Mouse (Mus musculus): Measurements from ENCODE around the gene Rsad2. TPM values are rescaled to one million over a fixed set of nuclear protein-coding genes. Genes with fewer than 3 reads are reported as not detected.

Gene Rsad2
- total and polyA plus RNA-seq, 3 experiments = 0.05 to 15.9 TPM; not detected in 1

- TF ChIP-seq POLR2AphosphoS5 (IDR thresholded peaks at IDR 0.05; ENCODE audit: insufficient replicate concordance, low read depth, low read length) (no peak), CTCF (IDR thresholded peaks at IDR 0.05; ENCODE audit: low read depth, low read length) (no peak), GATA1 (IDR thresholded peaks at IDR 0.05; ENCODE audit: borderline replicate concordance, low read length) (no peak), TAL1 (conservative IDR thresholded peaks at IDR 0.05; ENCODE audit: low read depth, low read length) (no peak), GATA2 (IDR thresholded peaks at IDR 0.05; ENCODE audit: borderline replicate concordance, low read depth, low read length) (no peak)
- no peak overlapping the region for H3K4me3 ChIP-seq (ENCODE audit: low read depth, low read length)
- no peaks in the 10 kb centered on the region for H3K4me1 ChIP-seq (ENCODE audit: insufficient read depth, low read depth, low read length)
- no peaks in the 10 kb centered on the region for H3K36me3 ChIP-seq (replicated peaks)
- H3K27me3 ChIP-seq (ENCODE audit: insufficient read depth, low read length) = no peaks in the 10 kb centered on the region
- DNase-seq (ENCODE audit: low spot score) = no peak
- no peak for ATAC-seq (ENCODE audit: extremely low read depth, insufficient number of reproducible peaks, low FRiP score, poor library complexity, severe bottlenecking)
- peaks cover 65% of the 10 kb centered on the region for H3K9me3 ChIP-seq (replicated peaks)
Observed at GRCm38 (mm10) chr12:26399391-26399790, 56.9 kb downstream of the Rsad2 start.

DNA sequence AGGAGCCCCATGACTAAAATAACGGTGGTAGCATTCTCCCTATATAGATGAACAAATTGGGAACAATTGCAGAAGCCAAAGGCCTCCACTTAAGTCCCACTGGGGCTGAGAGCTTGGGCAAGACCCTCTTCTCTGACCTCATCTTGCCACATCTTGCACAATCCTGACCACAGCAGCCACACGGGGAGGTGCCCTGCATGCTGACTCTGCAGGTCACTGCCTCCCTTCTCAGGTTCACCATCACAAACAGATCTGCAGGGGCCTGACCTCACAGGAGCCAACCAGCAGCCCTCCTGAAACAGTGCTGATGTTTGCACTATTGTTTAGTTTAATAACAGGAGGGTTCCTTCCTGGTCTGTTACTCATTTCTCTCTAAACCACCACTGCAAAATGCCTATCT lies 57.7 kb downstream of the Rsad2 start:
- Histone ChIP-seq H3K4me1 (ENCODE audit: insufficient read depth, low read depth, low read length) (no peaks in the 10 kb centered on the region), H3K36me3 (replicated peaks) (no peaks in the 10 kb centered on the region), H3K4me3 (ENCODE audit: low read depth, low read length) (no peak overlapping the region), H3K27me3 (ENCODE audit: insufficient read depth, low read length) (no peaks in the 10 kb centered on the region), H3K9me3 (replicated peaks) (peaks cover 66% of the 10 kb centered on the region)
- TF ChIP-seq GATA2 (IDR thresholded peaks at IDR 0.05; ENCODE audit: borderline replicate concordance, low read depth, low read length) = no peak
- no peak for DNase-seq (ENCODE audit: low spot score)
- no peak for ATAC-seq (ENCODE audit: extremely low read depth, insufficient number of reproducible peaks, low FRiP score, poor library complexity, severe bottlenecking)

DNA sequence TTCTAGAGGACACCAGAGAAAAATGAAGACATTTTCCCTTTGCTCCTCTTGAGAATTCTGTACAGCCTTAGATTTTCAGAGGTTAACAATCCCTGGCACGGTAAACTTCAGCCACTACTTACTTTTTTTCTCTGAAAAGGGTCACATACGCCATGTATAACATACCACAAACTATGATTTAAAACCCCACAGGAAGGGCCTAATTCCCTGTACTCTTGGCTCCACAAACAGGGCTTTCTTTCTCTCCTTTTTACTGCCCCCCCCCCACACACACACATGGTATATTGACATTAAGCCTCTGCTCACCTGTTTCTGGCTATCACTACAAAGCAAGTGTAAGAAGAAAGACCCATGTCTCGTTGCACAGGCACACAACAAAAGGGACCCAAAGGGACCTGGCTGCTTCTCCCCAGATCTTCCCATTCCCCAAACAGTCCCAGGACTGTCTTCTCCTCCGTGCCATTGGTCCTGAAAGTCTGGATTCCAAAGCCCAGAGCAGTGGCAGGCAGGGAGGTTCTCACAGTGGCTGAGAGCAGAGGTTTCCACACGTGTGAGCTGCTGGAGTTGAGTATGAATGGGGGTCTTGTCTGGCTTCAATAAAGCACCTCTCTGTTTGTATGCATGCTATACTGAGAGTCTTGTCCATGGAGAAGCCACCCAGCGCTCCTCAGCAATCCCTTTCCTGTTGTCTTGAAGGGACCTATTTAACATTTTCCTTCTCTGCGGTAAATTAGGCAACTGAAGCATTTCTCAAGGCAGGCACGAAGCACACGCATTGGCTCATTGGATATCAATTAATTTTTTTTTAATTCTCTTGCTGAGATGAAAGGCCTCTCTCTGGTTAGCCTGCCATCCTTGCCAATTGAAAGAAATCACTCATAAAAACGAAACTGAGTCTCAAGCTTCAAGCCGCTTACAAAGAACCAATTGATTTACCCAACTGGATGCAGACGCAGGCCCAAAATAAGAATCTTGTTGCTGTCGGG lies 61.5 kb downstream of the Rsad2 start:
- no peak for TF ChIP-seq GATA2 (IDR thresholded peaks at IDR 0.05; ENCODE audit: borderline replicate concordance, low read depth, low read length)
- no peak for TF ChIP-seq CTCF (IDR thresholded peaks at IDR 0.05; ENCODE audit: low read depth, low read length)
- no peak for TF ChIP-seq TAL1 (conservative IDR thresholded peaks at IDR 0.05; ENCODE audit: low read depth, low read length)
- no peak for TF ChIP-seq GATA1 (IDR thresholded peaks at IDR 0.05; ENCODE audit: borderline replicate concordance, low read length)
- no peak for TF ChIP-seq POLR2AphosphoS5 (IDR thresholded peaks at IDR 0.05; ENCODE audit: insufficient replicate concordance, low read depth, low read length)
- ATAC-seq (ENCODE audit: extremely low read depth, insufficient number of reproducible peaks, low FRiP score, poor library complexity, severe bottlenecking) = no peak
- H3K9me3 ChIP-seq (replicated peaks) = peaks cover 58% of the 10 kb centered on the region
- H3K27me3 ChIP-seq (ENCODE audit: insufficient read depth, low read length) = no peaks in the 10 kb centered on the region
- no peak for DNase-seq (ENCODE audit: low spot score)
- H3K36me3 ChIP-seq (replicated peaks) = no peaks in the 10 kb centered on the region
- no peak overlapping the region for H3K4me3 ChIP-seq (ENCODE audit: low read depth, low read length)
- H3K4me1 ChIP-seq (ENCODE audit: insufficient read depth, low read depth, low read length) = no peaks in the 10 kb centered on the region

GRCm38 (mm10) chr12:26393291-26393690 lies 63.0 kb downstream of the Rsad2 start:
- TF ChIP-seq GATA1 (IDR thresholded peaks at IDR 0.05; ENCODE audit: borderline replicate concordance, low read length) = no peak
- TF ChIP-seq CTCF (IDR thresholded peaks at IDR 0.05; ENCODE audit: low read depth, low read length) = no peak
- TF ChIP-seq GATA2 (IDR thresholded peaks at IDR 0.05; ENCODE audit: borderline replicate concordance, low read depth, low read length) = no peak
- TF ChIP-seq POLR2AphosphoS5 (IDR thresholded peaks at IDR 0.05; ENCODE audit: insufficient replicate concordance, low read depth, low read length) = no peak
- no peak for TF ChIP-seq TAL1 (conservative IDR thresholded peaks at IDR 0.05; ENCODE audit: low read depth, low read length)
- H3K9me3 ChIP-seq (replicated peaks) = peaks cover 62% of the 10 kb centered on the region
- H3K4me1 ChIP-seq (ENCODE audit: insufficient read depth, low read depth, low read length) = no peaks in the 10 kb centered on the region
- no peaks in the 10 kb centered on the region for H3K27me3 ChIP-seq (ENCODE audit: insufficient read depth, low read length)
- no peak overlapping the region for H3K4me3 ChIP-seq (ENCODE audit: low read depth, low read length)
- no peak for ATAC-seq (ENCODE audit: extremely low read depth, insufficient number of reproducible peaks, low FRiP score, poor library complexity, severe bottlenecking)
- H3K36me3 ChIP-seq (replicated peaks) = no peaks in the 10 kb centered on the region
- no peak for DNase-seq (ENCODE audit: low spot score)

Other genes with a start within 250 kb of the Rsad2 start
- gene Rnf144a, start 41.2 kb downstream of the Rsad2 start, total RNA-seq (2014; fragmentation: Nextera tagmentation) = not detected in 2 replicates
- gene Rnf144a, start 41.2 kb downstream of the Rsad2 start, total RNA-seq (2017) = 0.22 and 0.46 TPM in 2 replicates
- gene Rnf144a, start 41.2 kb downstream of the Rsad2 start, polyA plus RNA-seq (2012) = 0.04 TPM in 1 of 2 replicates, not detected in the other
- not detected in 2 replicates for gene Cmpk2, start 12.8 kb upstream of the Rsad2 start, total RNA-seq (2014; fragmentation: Nextera tagmentation)
- 0.11 and 0.23 TPM in 2 replicates for gene Cmpk2, start 12.8 kb upstream of the Rsad2 start, total RNA-seq (2017)
- gene Cmpk2, start 12.8 kb upstream of the Rsad2 start, polyA plus RNA-seq (2012) = not detected in 2 replicates

All from G1E (cell line).